Mouse (Mus musculus) T-helper 17 cell (primary cell): ENCODE results near the gene Nmrk2.

Experiments
- in situ Hi-C, 2 experiments: fragments of 300-600 bp; cut with MboI, MseI; formaldehyde crosslinking; loops; 1 replicate in 1 of 2; 2 replicates in 1 of 2; pipeline ENCODE4 v1.15.1; 2025; ENCODE audit warnings: high pct_unique_total_duplicates in 2 of 2

Gene Nmrk2

GRCm38 (mm10) chr10:81167200-81168086 lies 34.4 kb downstream of the Nmrk2 start, which contains the start of gene Pias4:
Pias4 (minus strand) TSS chr10:81167923.
- in situ Hi-C loops = no loop called here

GRCm38 (mm10) chr10:81165118-81165517 lies 36.7 kb downstream of the Nmrk2 start:
- in situ Hi-C loops = no loop called here

- in situ Hi-C loops = no loop called here
Observed at GRCm38 (mm10) chr10:81162318-81162652, 39.6 kb downstream of the Nmrk2 start.

GRCm38 (mm10) chr10:81161602-81162317 lies 40.1 kb downstream of the Nmrk2 start:
- in situ Hi-C loops = no loop called here

DNA sequence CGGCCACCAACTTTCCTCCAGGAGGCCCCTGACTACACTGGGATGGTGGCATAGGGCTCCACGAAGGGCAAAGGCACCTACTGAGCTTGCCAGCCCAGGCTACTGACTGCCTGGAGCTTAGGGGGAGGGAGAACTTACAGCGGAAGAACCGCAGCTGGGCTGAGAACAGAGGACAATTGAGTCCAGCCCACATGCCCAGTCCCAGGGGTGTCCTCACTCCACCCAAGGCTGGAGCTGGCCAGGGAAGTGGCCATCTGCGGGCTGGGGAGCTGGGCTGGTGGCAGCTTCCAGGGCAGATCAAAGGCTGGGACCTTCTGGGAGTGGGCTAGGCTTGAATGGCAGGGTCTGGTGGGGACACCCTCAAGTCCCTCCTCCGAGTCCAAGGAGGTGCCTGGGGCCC lies 47.1 kb downstream of the Nmrk2 start:
- in situ Hi-C loops = no loop called here

DNA sequence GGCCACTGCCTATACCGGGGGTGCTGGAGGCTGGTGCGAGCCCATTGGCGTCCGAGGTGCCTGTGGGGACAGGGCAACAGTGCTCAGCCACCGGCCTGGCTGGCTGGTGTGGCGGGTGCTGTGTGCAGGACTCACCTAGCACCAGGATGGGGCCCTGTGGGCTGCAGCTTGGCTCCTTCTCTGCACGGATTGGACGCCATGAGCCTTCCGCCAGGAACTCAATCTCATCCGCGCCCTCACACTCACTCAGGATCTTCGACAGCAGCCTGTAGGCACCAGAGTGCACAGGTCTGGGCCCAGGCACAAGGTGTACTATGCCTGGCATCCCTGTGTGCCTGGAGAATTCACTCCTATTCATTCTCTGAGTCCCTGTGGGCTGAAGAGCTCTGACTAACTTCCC lies 47.5 kb downstream of the Nmrk2 start:
- in situ Hi-C loops = no loop called here

DNA sequence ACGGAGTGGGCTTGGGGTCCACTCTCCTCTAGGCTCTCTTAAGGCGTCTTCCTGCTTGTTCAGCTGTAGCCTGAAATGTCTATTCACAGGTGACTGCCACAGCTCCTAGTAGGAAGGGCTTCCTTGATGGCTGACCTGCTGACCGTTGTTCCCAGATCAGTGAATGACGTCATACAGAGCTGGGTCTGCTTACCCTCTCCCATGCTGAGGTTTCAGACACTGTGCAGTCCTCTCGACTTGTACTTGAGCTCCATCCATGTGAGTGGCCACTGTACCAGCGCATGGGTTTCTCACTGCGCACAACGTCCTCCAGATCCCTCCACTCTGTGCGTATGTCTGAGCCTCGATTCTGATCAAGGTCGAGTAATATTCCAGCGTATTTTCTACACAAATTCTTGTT lies 49.2 kb downstream of the Nmrk2 start:
- in situ Hi-C loops = no loop called here

DNA sequence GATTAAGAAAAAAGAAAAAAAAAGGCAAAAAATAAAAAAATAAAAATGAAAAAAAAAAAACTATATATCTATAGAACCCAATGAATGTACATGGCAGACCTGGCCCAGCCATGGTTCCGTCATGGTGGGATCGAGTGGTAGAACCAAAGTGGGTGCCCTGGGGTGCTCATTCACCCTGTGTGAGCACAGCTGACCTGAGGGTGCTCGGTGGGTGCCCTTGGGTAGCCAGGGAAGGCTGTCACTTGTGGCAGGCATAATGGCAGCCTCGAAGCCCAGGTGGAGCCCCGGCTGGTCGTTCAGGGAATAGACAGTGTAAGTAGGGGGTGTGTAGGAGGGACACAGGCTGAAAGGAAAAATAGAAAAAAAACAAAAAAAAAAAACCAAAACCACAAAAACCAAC lies 50.6 kb downstream of the Nmrk2 start:
- in situ Hi-C loops = no loop called here
